In the genomic region with DNA sequence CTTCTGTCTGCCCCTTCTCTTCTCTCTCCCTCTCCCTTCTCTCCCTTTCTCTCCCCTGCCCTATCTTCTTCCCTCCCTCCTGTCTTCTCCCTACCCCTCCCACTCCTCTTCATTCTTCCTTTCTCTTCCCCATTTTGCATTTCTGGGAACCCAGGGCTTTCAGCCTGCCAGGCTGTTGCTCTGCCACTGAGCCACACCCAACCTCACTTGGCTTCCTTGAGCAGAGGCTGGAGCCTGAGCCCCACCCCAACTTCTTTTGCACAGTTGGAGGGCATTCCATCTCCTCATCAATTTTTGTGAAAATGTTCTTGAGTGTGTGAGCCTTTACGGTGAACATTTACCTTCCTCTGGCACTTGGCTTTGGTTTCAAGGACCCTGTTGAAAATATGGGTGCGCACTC, we compare ENCODE assay signal across 22 mouse cellular contexts. TPM values are rescaled to one million over a fixed set of nuclear protein-coding genes. Genes with fewer than 3 reads are reported as not detected.
DNase-seq lines count a peak whose midpoint lies in the region; ATAC-seq and TF ChIP-seq lines count a peak whose summit lies in the region.
"Had no signal": no experiment of that assay in that cellular context is flagged by ENCODE, and none has a peak within 500 bp of the region (broad histone marks: within the 10 kb centered on the region; RNA-seq: fewer than 3 reads in every experiment).

No protein-coding gene starts in this region.

- no peak for TF ChIP-seq CTCF in MEL (IDR thresholded peaks at IDR 0.05 in 2 of 3, conservative IDR thresholded peaks at IDR 0.05 in 1 of 3; ENCODE audit: control insufficient read depth in 1 of 3, insufficient read depth in 1 of 3, low read depth in 2 of 3, low read length in 3 of 3, poor library complexity in 1 of 3, severe bottlenecking in 1 of 3)
- no peak for TF ChIP-seq CTCF in thymus, adult 2 months (IDR thresholded peaks at IDR 0.05; ENCODE audit: borderline replicate concordance, control insufficient read depth, extremely low read depth, insufficient read depth, low read length, poor library complexity)

- H3K9me3 ChIP-seq in limb, embryonic 15.5 days: no peaks in the 10 kb centered on the region
- no peaks in the 10 kb centered on the region for H3K9me3 ChIP-seq in limb, embryonic 10.5 days (replicated peaks)
- H3K9me3 ChIP-seq in MEL (replicated peaks; ENCODE audit: insufficient read depth, low read length): no peaks in the 10 kb centered on the region
- H3K9me3 ChIP-seq: embryonic facial prominence, embryonic 12.5 days; hindbrain, embryonic 15.5 days; megakaryocyte, embryonic 14.5 days; neural tube, embryonic 13.5 days had no signal

- H3K9ac ChIP-seq in limb, embryonic 15.5 days: no peak overlapping the region
- H3K9ac ChIP-seq in MEL (ENCODE audit: control insufficient read depth, low read depth, low read length, poor library complexity, severe bottlenecking): no peak overlapping the region
- H3K9ac ChIP-seq: embryonic facial prominence, embryonic 12.5 days; hindbrain, embryonic 15.5 days; liver, postnatal 0 days; neural tube, embryonic 13.5 days had no signal

- H3K4me2 ChIP-seq in limb, embryonic 15.5 days: 0 out of 2 replicates have a peak overlapping the region, but pooled peaks have one; percentile 15
- H3K4me2 ChIP-seq: embryonic facial prominence, embryonic 12.5 days; hindbrain, embryonic 15.5 days; liver, embryonic 11.5 days; neural tube, embryonic 13.5 days had no signal

- 73% methylated on average over 2 of the region's 2 CpGs for WGBS in limb, embryonic 15.5 days
- WGBS in limb, embryonic 10.5 days: 94% methylated on average over 2 of the region's 2 CpGs
- 98% methylated on average over 2 of the region's 2 CpGs for WGBS in thymus, adult 2 months

- H3K4me1 ChIP-seq in limb, embryonic 15.5 days: peaks cover 31% of the 10 kb centered on the region
- no peaks in the 10 kb centered on the region for H3K4me1 ChIP-seq in limb, embryonic 10.5 days
- H3K4me1 ChIP-seq in MEL (ENCODE audit: control insufficient read depth in 1 of 2, insufficient read depth in 2 of 2, low read length in 2 of 2): peaks cover 22 to 44% of the 10 kb centered on the region in 2 experiments
- peaks cover 17% of the 10 kb centered on the region for H3K4me1 ChIP-seq in thymus, adult 2 months (replicated peaks; ENCODE audit: control insufficient read depth, insufficient read depth, low read length)
- H3K4me1 ChIP-seq: neural tube, embryonic 13.5 days had no signal

- no peak for DNase-seq in limb, embryonic 10.5 days (ENCODE audit: low spot score)
- DNase-seq in ES-CJ7 (ENCODE audit: low read depth, low spot score) (peak; percentile 62), MEL (ENCODE audit: low read depth, low spot score) (no peak)
- no peak for DNase-seq in thymus, adult 2 months
- DNase-seq in kidney, postnatal 4 days: no peak
- DNase-seq: cerebellum, adult 11 months; cerebellum, adult 9-11 months; liver, postnatal 0 days; thymus, postnatal 25 days had no signal

- TF ChIP-seq EP300 in MEL (IDR thresholded peaks at IDR 0.05; ENCODE audit: low read depth in 1 of 2, low read length in 2 of 2): no peak

- no peak for TF ChIP-seq POLR2A in MEL (IDR thresholded peaks at IDR 0.05; ENCODE audit: control insufficient read depth in 1 of 2, insufficient read depth in 1 of 2, low read depth in 1 of 2, low read length in 2 of 2, poor library complexity in 1 of 2)
- TF ChIP-seq POLR2A in thymus, adult 2 months (IDR thresholded peaks at IDR 0.05; ENCODE audit: control insufficient read depth, extremely low read depth, insufficient read depth, low read length, poor library complexity): no peak

- H3K79me2 ChIP-seq in MEL (ENCODE audit: control insufficient read depth, insufficient read depth, low read length, poor library complexity): peaks cover 10% of the 10 kb centered on the region; the same call in 1 of the 2 replicates

- H3K4me3 ChIP-seq in limb, embryonic 15.5 days: no peak overlapping the region
- H3K4me3 ChIP-seq in limb, embryonic 10.5 days: no peak overlapping the region
- H3K4me3 ChIP-seq in MEL (ENCODE audit: control insufficient read depth in 1 of 2, insufficient read depth in 1 of 2, low read depth in 2 of 2, low read length in 2 of 2): no peak overlapping the region
- no peak overlapping the region for H3K4me3 ChIP-seq in thymus, adult 2 months (ENCODE audit: control insufficient read depth, insufficient read depth, low read length)
- H3K4me3 ChIP-seq: embryonic facial prominence, embryonic 12.5 days; erythroblast, embryonic 14.5 days; hindbrain, embryonic 15.5 days; megakaryocyte, embryonic 14.5 days; myocyte; neural tube, embryonic 13.5 days had no signal

- ATAC-seq in limb, embryonic 15.5 days (ENCODE audit: insufficient number of reproducible peaks, low FRiP score, low TSS enrichment, low read depth): no peak
- ATAC-seq in megakaryocyte, adult 5-6 weeks (ENCODE audit: poor library complexity, severe bottlenecking): peak; percentile 75
- ATAC-seq: forebrain, embryonic 16.5 days; liver, postnatal 0 days; midbrain, embryonic 16.5 days had no signal

- H3K36me3 ChIP-seq in limb, embryonic 15.5 days: no peaks in the 10 kb centered on the region
- H3K36me3 ChIP-seq in limb, embryonic 10.5 days: no peaks in the 10 kb centered on the region
- peaks cover 0 to 34% of the 10 kb centered on the region in 2 experiments for H3K36me3 ChIP-seq in MEL (ENCODE audit: control insufficient read depth in 1 of 2, insufficient read depth in 2 of 2, low read length in 2 of 2)
- no peaks in the 10 kb centered on the region for H3K36me3 ChIP-seq in thymus, adult 2 months (ENCODE audit: control insufficient read depth, insufficient read depth, low read length)
- H3K36me3 ChIP-seq: embryonic facial prominence, embryonic 12.5 days; hindbrain, embryonic 15.5 days; neural tube, embryonic 13.5 days had no signal

- no peaks in the 10 kb centered on the region for H3K27me3 ChIP-seq in limb, embryonic 15.5 days
- H3K27me3 ChIP-seq in limb, embryonic 10.5 days (ENCODE audit: low read depth, poor library complexity, severe bottlenecking): no peaks in the 10 kb centered on the region
- no peaks in the 10 kb centered on the region for H3K27me3 ChIP-seq in MEL (ENCODE audit: control insufficient read depth in 1 of 2, insufficient read depth in 2 of 2, low read length in 2 of 2)
- no peaks in the 10 kb centered on the region for H3K27me3 ChIP-seq in thymus, adult 2 months (ENCODE audit: control insufficient read depth, insufficient read depth, low read length)
- H3K27me3 ChIP-seq: embryonic facial prominence, embryonic 12.5 days; hindbrain, embryonic 15.5 days; neural tube, embryonic 13.5 days had no signal

- H3K27ac ChIP-seq in limb, embryonic 15.5 days: peak overlapping the region; percentile 72
- H3K27ac ChIP-seq in limb, embryonic 10.5 days: no peak overlapping the region
- H3K27ac ChIP-seq in MEL (ENCODE audit: control insufficient read depth, low read depth, low read length): peak overlapping the region; percentile 7; the same call in 1 of the 2 replicates
- H3K27ac ChIP-seq in thymus, adult 2 months (ENCODE audit: control insufficient read depth, insufficient read depth, low read length): no peak overlapping the region
- H3K27ac ChIP-seq: embryonic facial prominence, embryonic 12.5 days; hindbrain, embryonic 15.5 days; kidney, postnatal 0 days; neural tube, embryonic 13.5 days had no signal

- TF ChIP-seq RAD21 in MEL (IDR thresholded peaks at IDR 0.05; ENCODE audit: low read depth, low read length): no peak

TF ChIP-seq in MEL, 35 proteins besides CTCF, POLR2A, EP300 and RAD21:
- TF ChIP-seq USF1 (IDR thresholded peaks at IDR 0.05; ENCODE audit: low read depth, low read length): no peak
- no peak for TF ChIP-seq MYB (IDR thresholded peaks at IDR 0.05; ENCODE audit: low read depth, low read length)
- TF ChIP-seq SMC3 (IDR thresholded peaks at IDR 0.05; ENCODE audit: low read depth, low read length): no peak
- no peak for TF ChIP-seq E2F4 (IDR thresholded peaks at IDR 0.05; ENCODE audit: borderline replicate concordance, low read depth, low read length)
- no peak for TF ChIP-seq HCFC1 (IDR thresholded peaks at IDR 0.05; ENCODE audit: low read depth, low read length)
- no peak for TF ChIP-seq GABPA (IDR thresholded peaks at IDR 0.05; ENCODE audit: low read depth, low read length)
- no peak for TF ChIP-seq ELF1 (IDR thresholded peaks at IDR 0.05; ENCODE audit: low read depth, low read length)
- no peak for TF ChIP-seq RCOR1 (IDR thresholded peaks at IDR 0.05; ENCODE audit: low read depth, low read length)
- TF ChIP-seq NELFE (IDR thresholded peaks at IDR 0.05; ENCODE audit: low read depth, low read length): no peak
- TF ChIP-seq TAL1 (IDR thresholded peaks at IDR 0.05; ENCODE audit: low read length): no peak
- no peak for TF ChIP-seq MAFK (IDR thresholded peaks at IDR 0.05; ENCODE audit: borderline replicate concordance, low read depth, low read length)
- no peak for TF ChIP-seq MXI1 (IDR thresholded peaks at IDR 0.05; ENCODE audit: low read depth, low read length)
- TF ChIP-seq MAX (IDR thresholded peaks at IDR 0.05; ENCODE audit: low read length): no peak
- no peak for TF ChIP-seq MAZ (IDR thresholded peaks at IDR 0.05; ENCODE audit: low read depth, low read length)
- TF ChIP-seq KAT2A (conservative IDR thresholded peaks at IDR 0.05; ENCODE audit: low read depth, low read length): no peak
- TF ChIP-seq POLR2AphosphoS5 (IDR thresholded peaks at IDR 0.05; ENCODE audit: borderline replicate concordance, low read depth, low read length): no peak

RNA-seq across cellular contexts. Expression of a gene that starts 31.1 kb away (rescaled TPM):
- 2.5 and 2.9 TPM in 2 replicates for polyA plus RNA-seq in limb, embryonic 15.5 days (2015; fragmentation: Nextera tagmentation; extraction: Ambion mirVana)
- 0.91 and 0.95 TPM in 2 replicates for polyA plus RNA-seq in limb, embryonic 10.5 days (2016; fragmentation: Nextera tagmentation; extraction: Ambion mirVana)
- total RNA-seq in MEL (2012; rRNA removed): 9.0 and 9.4 TPM in 2 replicates
- polyA plus RNA-seq in MEL (2012; ENCODE audit: insufficient read depth in 1 of 2, insufficient read length in 2 of 2, low read depth in 1 of 2, low replicate concordance in 2 of 2, missing spikeins in 1 of 2): 10 to 100 TPM in 1 of 2 experiments, not detected in 1; 13.3 TPM
- 26.8 and 27.9 TPM in 2 replicates for total RNA-seq in megakaryocyte, adult 5-6 weeks (2015)
- total RNA-seq in megakaryocyte, adult 5-6 weeks (2017): 13.7 and 23.3 TPM in 2 replicates
- 5.7 and 7.8 TPM in 2 replicates for polyA plus RNA-seq in thymus, adult 2 months (2012; rRNA removed)
- polyA plus RNA-seq: C2C12, myocyte had no signal

Comparison
In these comparisons a context has a peak if more than half of its experiments do, and no peak if none do; other contexts are left out.
1. H3K27ac ChIP-seq: peak in limb, embryonic 15.5 days (single experiment) and MEL (single experiment); none in limb, embryonic 10.5 days (single experiment) and thymus, adult 2 months (single experiment).